Mouse (Mus musculus) cerebellum, postnatal 4 days (tissue): Measurements from ENCODE around the gene 5730596B20Rik.

ENCODE experiments used
- DNase-seq, 2 experiments: peaks; one replicate each; pipeline ENCODE4 v3.0.0; 2022; ENCODE audit warnings: low spot score in 2 of 2, mixed read lengths in 1 of 2

5730596B20Rik gene

DNA sequence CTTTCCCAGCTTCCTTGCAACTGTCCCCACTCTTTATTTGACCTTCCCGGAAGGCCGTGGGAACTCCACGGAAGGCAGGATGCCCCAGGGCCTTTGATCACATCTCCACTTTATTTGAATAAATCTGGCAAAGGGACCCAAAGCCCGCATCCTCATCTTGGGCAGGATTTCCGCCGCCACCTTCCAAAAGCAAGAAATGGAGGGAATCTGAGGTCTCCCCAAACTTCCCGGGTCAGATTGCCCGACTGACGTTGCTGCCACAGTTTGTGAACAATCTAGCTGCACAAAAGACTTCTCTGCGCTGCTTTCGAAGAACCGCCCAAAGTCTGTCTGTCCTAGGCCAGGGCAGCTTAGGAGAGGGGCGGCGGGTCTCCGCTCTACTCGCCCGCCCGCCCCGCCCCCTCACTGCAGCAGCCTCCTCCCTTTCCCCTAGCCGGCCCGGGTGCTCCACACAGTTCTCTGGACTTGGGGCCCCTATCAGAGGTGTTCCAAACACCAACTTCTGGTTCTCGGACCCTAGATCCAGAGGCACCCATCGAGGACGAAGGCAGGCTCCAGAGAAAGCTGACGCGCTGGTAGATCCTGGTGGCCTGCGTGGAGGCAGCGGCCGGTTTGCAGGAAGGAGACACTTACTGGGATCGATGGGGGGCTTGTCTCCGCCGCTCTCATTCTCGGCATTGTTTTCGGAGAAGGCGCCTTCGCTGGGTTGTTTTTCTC, 47.8 kb downstream of the 5730596B20Rik start:
- no peak for DNase-seq

DNA sequence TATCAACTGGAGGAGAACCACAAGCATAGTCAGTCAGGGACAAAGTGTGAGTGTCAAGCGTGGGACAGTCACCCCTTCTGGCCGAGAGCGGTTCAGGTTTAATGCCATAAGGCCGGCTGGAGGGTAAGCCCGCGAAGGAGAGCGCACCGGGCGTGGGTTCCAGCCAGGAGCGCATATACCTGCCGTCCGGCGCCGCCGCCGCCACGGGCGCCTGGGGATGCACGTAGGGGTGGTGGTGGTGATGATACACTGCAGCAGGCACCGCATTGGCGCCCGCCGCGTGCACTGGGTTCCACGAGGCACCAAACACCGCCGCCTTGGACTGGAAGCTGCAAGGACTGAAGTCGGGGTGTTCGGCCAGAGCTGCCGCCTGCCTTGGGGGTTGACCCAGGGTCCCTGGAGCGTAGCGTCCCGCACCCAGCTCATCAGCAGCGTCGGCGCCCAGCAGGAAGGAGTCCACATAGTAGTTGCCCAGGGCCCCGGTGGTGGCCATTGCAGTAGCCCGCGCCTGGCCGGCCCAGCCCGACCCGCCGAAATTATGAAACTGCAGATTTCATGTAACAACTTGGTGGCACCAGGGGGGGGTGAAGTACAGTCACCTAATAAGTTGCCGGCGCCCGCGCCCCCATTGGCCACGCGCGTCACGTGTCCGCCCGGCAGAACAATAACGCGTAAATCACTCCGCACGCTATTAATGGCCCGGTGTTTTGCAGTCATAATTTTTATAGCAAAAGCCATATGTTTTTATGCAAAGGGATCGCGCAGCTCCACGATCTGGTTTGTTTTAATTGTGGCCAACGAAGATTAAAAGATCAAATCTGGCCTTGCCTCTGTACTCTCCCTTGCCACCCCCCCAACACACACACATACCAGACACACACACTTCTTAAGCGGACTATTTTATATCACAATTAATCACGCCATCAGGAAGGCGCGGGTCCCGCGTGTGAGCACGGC, 48.6 kb downstream of the 5730596B20Rik start:
- DNase-seq, result no peak

DNA sequence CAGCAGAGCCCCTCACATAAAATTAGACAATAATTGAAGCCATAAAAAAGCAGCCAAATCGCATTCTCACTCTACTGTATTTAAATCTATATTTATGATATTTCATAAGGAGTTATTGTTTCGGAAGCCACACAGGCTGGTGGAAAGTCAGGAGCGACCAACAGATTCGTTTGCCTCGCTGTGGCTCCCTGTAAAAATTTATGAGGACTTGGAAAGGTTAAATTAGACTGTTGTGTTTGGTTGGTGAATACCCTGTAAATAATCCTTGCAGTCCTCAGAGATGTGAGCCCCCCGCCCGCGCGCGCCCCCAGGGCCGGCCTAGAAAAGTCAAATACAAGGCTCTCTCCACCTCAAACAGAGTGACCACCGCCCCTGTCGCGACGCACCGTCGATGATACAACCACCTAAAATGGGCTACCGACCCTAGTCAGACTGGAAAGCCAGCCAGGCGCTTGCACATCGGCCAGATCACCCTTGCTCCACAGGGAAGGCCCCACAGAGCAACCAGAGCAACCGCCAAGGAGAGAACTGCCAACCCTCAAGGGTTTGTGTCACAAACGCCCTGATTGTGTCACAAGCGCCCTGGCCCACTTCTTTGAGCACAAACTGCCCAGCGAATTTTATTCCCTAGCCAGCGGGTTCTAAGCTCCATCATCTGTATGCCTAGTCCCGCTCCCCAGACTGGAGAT, 49.4 kb downstream of the 5730596B20Rik start:
- no peak for DNase-seq

DNA sequence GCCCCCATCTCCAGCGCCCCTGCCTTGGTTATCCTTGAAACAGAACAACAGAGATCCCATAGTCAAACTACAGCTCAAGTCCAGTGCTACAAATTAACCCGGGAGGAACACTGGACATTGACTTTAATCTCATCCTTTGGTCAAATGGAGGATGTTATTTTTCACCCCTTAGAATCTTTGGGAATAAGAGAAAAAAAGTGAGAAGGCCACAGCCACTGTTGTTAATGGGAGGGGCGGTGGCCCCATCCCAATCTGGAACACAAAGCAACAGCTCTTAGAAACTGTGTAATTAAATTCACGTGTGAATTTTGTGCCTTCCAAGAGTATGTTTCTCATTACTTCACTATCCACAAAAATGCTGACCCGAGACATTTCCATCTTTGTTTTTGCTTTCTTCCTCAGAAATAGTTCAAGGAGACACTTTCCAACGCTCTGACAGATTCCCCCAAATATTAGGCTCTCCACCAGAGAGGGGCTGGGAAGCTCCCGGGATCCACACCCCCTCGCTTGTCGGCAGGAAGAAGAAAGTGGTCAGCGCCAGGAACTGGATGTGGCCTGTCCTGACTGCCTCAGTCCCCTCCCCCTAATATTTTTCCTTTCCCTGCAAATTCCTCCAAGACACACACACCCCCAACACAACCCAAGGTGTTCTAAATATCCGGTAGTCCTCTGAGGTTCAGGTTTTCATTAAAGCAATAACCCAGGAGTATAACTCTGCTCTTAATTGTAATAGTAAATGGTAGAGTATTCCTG, 50.3 kb downstream of the 5730596B20Rik start:
- no peak for DNase-seq

DNA sequence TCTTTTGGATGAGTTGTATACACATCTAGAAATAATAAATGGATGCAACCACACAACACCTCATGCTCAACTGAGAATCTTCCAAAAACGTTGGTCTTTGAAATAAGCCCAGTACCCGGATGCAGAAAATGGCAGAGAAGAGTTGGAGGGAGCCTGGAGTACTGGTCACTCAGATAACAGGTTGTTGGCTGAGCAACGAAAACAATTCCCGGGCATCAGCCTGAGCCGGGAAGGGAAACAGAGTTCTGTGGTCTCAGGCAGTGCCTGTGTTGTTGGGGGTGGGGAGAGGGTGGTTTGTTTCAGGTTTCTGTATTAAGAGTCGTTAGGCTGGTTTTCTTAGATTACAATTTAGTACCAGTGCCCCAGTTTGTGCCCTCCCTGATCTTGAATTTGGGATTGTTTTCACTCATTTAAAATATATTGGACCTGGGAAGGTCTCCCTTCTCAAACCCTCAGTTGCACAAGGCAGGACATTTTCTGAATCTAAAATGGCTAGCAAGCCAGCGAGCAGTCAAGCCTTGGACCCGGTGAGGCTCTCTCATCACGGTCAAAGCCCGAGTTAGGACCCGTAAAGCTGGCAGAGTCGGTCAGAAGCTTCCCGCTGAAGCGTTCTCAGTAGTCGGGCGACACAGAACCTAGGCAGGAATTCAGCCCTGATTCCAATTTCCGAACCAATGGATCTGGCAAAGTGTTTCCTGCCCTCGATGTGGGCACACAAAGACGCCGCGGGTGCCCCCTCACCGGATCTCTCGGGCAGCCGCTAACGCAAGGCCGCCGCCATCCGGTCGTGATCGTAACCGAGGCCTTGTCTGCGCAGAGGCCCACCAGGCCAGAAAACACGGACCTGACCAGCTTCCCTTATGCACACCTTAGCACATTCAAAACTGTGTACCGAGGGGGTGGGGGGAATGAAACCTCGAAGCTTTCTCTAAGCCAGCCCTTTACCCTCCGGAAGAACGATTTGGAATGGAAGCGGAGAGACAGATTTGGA, 51.5 kb downstream of the 5730596B20Rik start:
- DNase-seq, result no peak

DNA sequence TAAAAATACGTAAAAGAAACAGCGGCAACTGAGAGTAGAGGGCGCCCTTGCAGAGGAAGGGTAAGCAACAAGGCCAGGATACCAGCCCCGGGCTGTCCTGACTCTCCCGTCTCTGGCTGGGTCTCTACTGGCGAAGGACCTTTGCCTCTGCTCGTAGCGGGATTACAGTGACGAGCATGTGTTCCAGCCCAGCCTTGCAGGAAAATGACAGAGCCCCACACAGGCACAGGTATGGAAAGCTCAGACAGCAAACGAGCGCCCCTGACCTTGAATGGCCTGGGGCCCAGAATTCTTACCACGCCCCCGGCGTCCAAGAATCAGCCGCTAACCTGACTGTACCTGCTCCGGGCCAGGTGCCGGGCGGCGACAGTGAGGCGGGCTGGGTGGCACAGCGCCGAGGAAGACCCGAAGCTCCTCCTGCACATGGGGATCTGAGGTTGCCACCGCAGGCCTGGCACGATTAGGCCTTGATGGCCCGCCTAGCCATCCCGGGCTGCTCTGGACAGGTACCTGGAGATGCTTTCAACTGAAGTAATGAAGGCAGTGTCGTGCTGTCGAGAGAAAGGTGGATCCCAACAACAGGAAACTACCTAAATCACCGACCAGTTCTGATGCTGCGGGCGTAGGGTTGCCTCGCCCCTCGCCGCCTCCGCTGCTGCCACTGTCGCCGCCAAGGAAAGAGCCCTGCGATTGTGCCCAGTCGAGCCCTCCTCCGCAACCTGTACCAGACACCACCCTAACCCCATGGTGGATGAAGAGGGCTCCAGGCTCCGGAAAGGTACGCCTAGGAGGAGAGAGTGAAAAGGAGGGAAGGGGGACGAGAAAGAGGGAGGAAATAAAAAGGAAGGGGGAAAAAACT, 52.5 kb downstream of the 5730596B20Rik start:
- DNase-seq, result no peak
